Mouse (Mus musculus): ENCODE measurements around the gene Cables2. TPM values are rescaled to one million over a fixed set of nuclear protein-coding genes. Genes with fewer than 3 reads are reported as not detected.

Cables2 gene
- polyA plus RNA-seq (2011; ENCODE audit: insufficient read depth, insufficient read length, low read depth, missing spikeins), result 13.2 and 14.5 TPM in 2 replicates

GRCm38 (mm10) chr2:180273394-180274244, at the start of gene Cables2:
Cables2 (minus strand) TSS chr2:180273496.
- Histone ChIP-seq H3K36me3 (ENCODE audit: control insufficient read depth, insufficient read depth, low read length, poor library complexity, severe bottlenecking) (no peaks in the 10 kb centered on the region), H3K4me1 (ENCODE audit: control insufficient read depth, insufficient read depth, low read length) (peaks cover 6% of the 10 kb centered on the region), H3K27ac (ENCODE audit: insufficient read depth, low read length) (no peak within 1 kb of the TSS), H3K27me3 (ENCODE audit: control insufficient read depth, insufficient read depth, low read length, poor library complexity, severe bottlenecking) (no peaks in the 10 kb centered on the region), H3K4me3 (ENCODE audit: low read depth, low read length) (peak within 1 kb of the TSS; percentile 68), H3K9ac (ENCODE audit: low read depth, poor library complexity, severe bottlenecking) (peak within 1 kb of the TSS; percentile 86), H3K9me3 (replicated peaks; ENCODE audit: control insufficient read depth, insufficient read depth, low read length, poor library complexity, severe bottlenecking) (no peaks in the 10 kb centered on the region)
- TF ChIP-seq EP300 (IDR thresholded peaks at IDR 0.05; ENCODE audit: insufficient read depth, low read depth, low read length) (no peak), POLR2A (IDR thresholded peaks at IDR 0.05; ENCODE audit: insufficient read depth, low read length) (no peak), CTCF (IDR thresholded peaks at IDR 0.05; ENCODE audit: low read depth, low read length) (no peak)

- Histone ChIP-seq H3K36me3 (ENCODE audit: control insufficient read depth, insufficient read depth, low read length, poor library complexity, severe bottlenecking) (no peaks in the 10 kb centered on the region), H3K9ac (ENCODE audit: low read depth, poor library complexity, severe bottlenecking) (no peak overlapping the region), H3K4me1 (ENCODE audit: control insufficient read depth, insufficient read depth, low read length) (no peaks in the 10 kb centered on the region), H3K27ac (ENCODE audit: insufficient read depth, low read length) (no peak overlapping the region), H3K27me3 (ENCODE audit: control insufficient read depth, insufficient read depth, low read length, poor library complexity, severe bottlenecking) (no peaks in the 10 kb centered on the region), H3K4me3 (ENCODE audit: low read depth, low read length) (no peak overlapping the region), H3K9me3 (replicated peaks; ENCODE audit: control insufficient read depth, insufficient read depth, low read length, poor library complexity, severe bottlenecking) (no peaks in the 10 kb centered on the region)
- TF ChIP-seq EP300 (IDR thresholded peaks at IDR 0.05; ENCODE audit: insufficient read depth, low read depth, low read length) (no peak), POLR2A (IDR thresholded peaks at IDR 0.05; ENCODE audit: insufficient read depth, low read length) (no peak), CTCF (IDR thresholded peaks at IDR 0.05; ENCODE audit: low read depth, low read length) (no peak)
Measured at GRCm38 (mm10) chr2:180322674-180323355, 49.5 kb upstream of the Cables2 start.

GRCm38 (mm10) chr2:180320216-180320615, 46.9 kb upstream of the Cables2 start:
- no peaks in the 10 kb centered on the region for H3K4me1 ChIP-seq (ENCODE audit: control insufficient read depth, insufficient read depth, low read length)
- no peak overlapping the region for H3K27ac ChIP-seq (ENCODE audit: insufficient read depth, low read length)
- no peak for TF ChIP-seq CTCF (IDR thresholded peaks at IDR 0.05; ENCODE audit: low read depth, low read length)
- no peak for TF ChIP-seq POLR2A (IDR thresholded peaks at IDR 0.05; ENCODE audit: insufficient read depth, low read length)
- TF ChIP-seq EP300 (IDR thresholded peaks at IDR 0.05; ENCODE audit: insufficient read depth, low read depth, low read length), result no peak

GRCm38 (mm10) chr2:180317591-180317990, 44.3 kb upstream of the Cables2 start:
- Histone ChIP-seq H3K27me3 (ENCODE audit: control insufficient read depth, insufficient read depth, low read length, poor library complexity, severe bottlenecking) (no peaks in the 10 kb centered on the region), H3K9me3 (replicated peaks; ENCODE audit: control insufficient read depth, insufficient read depth, low read length, poor library complexity, severe bottlenecking) (no peaks in the 10 kb centered on the region), H3K4me1 (ENCODE audit: control insufficient read depth, insufficient read depth, low read length) (no peaks in the 10 kb centered on the region), H3K36me3 (ENCODE audit: control insufficient read depth, insufficient read depth, low read length, poor library complexity, severe bottlenecking) (no peaks in the 10 kb centered on the region), H3K9ac (ENCODE audit: low read depth, poor library complexity, severe bottlenecking) (no peak overlapping the region), H3K27ac (ENCODE audit: insufficient read depth, low read length) (no peak overlapping the region), H3K4me3 (ENCODE audit: low read depth, low read length) (no peak overlapping the region)
- TF ChIP-seq POLR2A (IDR thresholded peaks at IDR 0.05; ENCODE audit: insufficient read depth, low read length), result no peak
- no peak for TF ChIP-seq CTCF (IDR thresholded peaks at IDR 0.05; ENCODE audit: low read depth, low read length)
- TF ChIP-seq EP300 (IDR thresholded peaks at IDR 0.05; ENCODE audit: insufficient read depth, low read depth, low read length), result no peak

More at GRCm38 (mm10) chr2:180320216-180320615, 46.9 kb upstream of the Cables2 start:
- H3K4me3 ChIP-seq (ENCODE audit: low read depth, low read length), result no peak overlapping the region
- H3K9me3 ChIP-seq (replicated peaks; ENCODE audit: control insufficient read depth, insufficient read depth, low read length, poor library complexity, severe bottlenecking), result no peaks in the 10 kb centered on the region
- H3K27me3 ChIP-seq (ENCODE audit: control insufficient read depth, insufficient read depth, low read length, poor library complexity, severe bottlenecking), result no peaks in the 10 kb centered on the region
- no peak overlapping the region for H3K9ac ChIP-seq (ENCODE audit: low read depth, poor library complexity, severe bottlenecking)
- H3K36me3 ChIP-seq (ENCODE audit: control insufficient read depth, insufficient read depth, low read length, poor library complexity, severe bottlenecking), result no peaks in the 10 kb centered on the region

- Histone ChIP-seq H3K4me3 (ENCODE audit: low read depth, low read length) (no peak overlapping the region), H3K9me3 (replicated peaks; ENCODE audit: control insufficient read depth, insufficient read depth, low read length, poor library complexity, severe bottlenecking) (no peaks in the 10 kb centered on the region), H3K27ac (ENCODE audit: insufficient read depth, low read length) (no peak overlapping the region), H3K4me1 (ENCODE audit: control insufficient read depth, insufficient read depth, low read length) (no peaks in the 10 kb centered on the region), H3K27me3 (ENCODE audit: control insufficient read depth, insufficient read depth, low read length, poor library complexity, severe bottlenecking) (no peaks in the 10 kb centered on the region), H3K9ac (ENCODE audit: low read depth, poor library complexity, severe bottlenecking) (no peak overlapping the region), H3K36me3 (ENCODE audit: control insufficient read depth, insufficient read depth, low read length, poor library complexity, severe bottlenecking) (no peaks in the 10 kb centered on the region)
- no peak for TF ChIP-seq POLR2A (IDR thresholded peaks at IDR 0.05; ENCODE audit: insufficient read depth, low read length)
- TF ChIP-seq EP300 (IDR thresholded peaks at IDR 0.05; ENCODE audit: insufficient read depth, low read depth, low read length), result no peak
- TF ChIP-seq CTCF (IDR thresholded peaks at IDR 0.05; ENCODE audit: low read depth, low read length), result no peak
Measured at GRCm38 (mm10) chr2:180314292-180314691, 41.0 kb upstream of the Cables2 start.
